Mouse (Mus musculus) embryonic fibroblast, embryonic 13.5 days (primary cell): ENCODE data around the gene Map3k9. TPM values are rescaled to one million over a fixed set of nuclear protein-coding genes. Genes with fewer than 3 reads are reported as not detected.

Source experiments
- H3K27ac ChIP-seq: 2 replicates; pipeline ENCODE4 v1.5.1; 2012; ENCODE audit warnings: low read length, control low read depth, inconsistent platforms; ENCODE audit not compliant: insufficient read depth
- H3K4me1 ChIP-seq: 2 replicates; pipeline ENCODE4 v1.6.1; 2011; ENCODE audit warnings: low read length; ENCODE audit not compliant: control insufficient read depth, insufficient read depth
- H3K4me3 ChIP-seq: 2 replicates; pipeline ENCODE4 v1.5.1; 2011; ENCODE audit warnings: mild to moderate bottlenecking, control low read depth, low read length; ENCODE audit not compliant: insufficient read depth
- CTCF ChIP-seq: IDR thresholded peaks from 2 replicates; pipeline ENCODE4 v1.5.1; 2011; ENCODE audit warnings: mild to moderate bottlenecking, control low read depth, low read length, moderate library complexity, borderline replicate concordance; ENCODE audit not compliant: insufficient read depth
- POLR2A ChIP-seq: IDR thresholded peaks from 2 replicates; pipeline ENCODE4 v1.6.1; 2011; ENCODE audit warnings: low read depth, mild to moderate bottlenecking, control low read depth, low read length, moderate library complexity
- polyA plus RNA-seq: library from polyadenylated mRNA; stranded (reverse); fragments of >200 nt; gene quantifications from 2 replicates; pipeline ENCODE4 v1.2.4, GENCODE M21; 2011; ENCODE audit warnings: low read depth; ENCODE audit not compliant: missing spikeins, insufficient read length

The Map3k9 gene
- polyA plus RNA-seq: 0.23 and 0.42 TPM in 2 replicates

GRCm38 (mm10) chr12:81781105-81781909 is at the start of gene Map3k9:
TSS of gene Map3k9 (minus strand) at chr12:81781175.
- peak; percentile 47; the same call in 1 of the 2 replicates for TF ChIP-seq POLR2A
- no peak for TF ChIP-seq CTCF
- Histone ChIP-seq H3K4me3 (peak within 1 kb of the TSS; percentile 54), H3K27ac (no peak within 1 kb of the TSS), H3K4me1 (no peaks in the 10 kb centered on the region)

- TF ChIP-seq POLR2A: no peak
- no peak for TF ChIP-seq CTCF
- Histone ChIP-seq H3K27ac (no peak overlapping the region), H3K4me3 (no peak overlapping the region), H3K4me1 (no peaks in the 10 kb centered on the region)
Observed at GRCm38 (mm10) chr12:81828355-81828754, 47.4 kb upstream of the Map3k9 start.

GRCm38 (mm10) chr12:81822778-81823480 is 42.0 kb upstream of the Map3k9 start:
- Histone ChIP-seq H3K27ac (no peak overlapping the region), H3K4me1 (no peaks in the 10 kb centered on the region)
- no peak for TF ChIP-seq CTCF
- TF ChIP-seq POLR2A: no peak

GRCm38 (mm10) chr12:81822176-81822575 is 41.2 kb upstream of the Map3k9 start:
- Histone ChIP-seq H3K4me1 (no peaks in the 10 kb centered on the region), H3K4me3 (no peak overlapping the region), H3K27ac (no peak overlapping the region)
- TF ChIP-seq POLR2A: no peak
- TF ChIP-seq CTCF: no peak

More at GRCm38 (mm10) chr12:81822778-81823480, 42.0 kb upstream of the Map3k9 start:
- no peak overlapping the region for H3K4me3 ChIP-seq

GRCm38 (mm10) chr12:81820700-81821099 is 39.7 kb upstream of the Map3k9 start:
- no peak overlapping the region for H3K4me3 ChIP-seq
- no peak overlapping the region for H3K27ac ChIP-seq
- no peak for TF ChIP-seq POLR2A
- no peak for TF ChIP-seq CTCF
- no peaks in the 10 kb centered on the region; the same call in 1 of the 2 replicates for H3K4me1 ChIP-seq

GRCm38 (mm10) chr12:81817126-81817505 is 36.1 kb upstream of the Map3k9 start:
- Histone ChIP-seq H3K4me1 (no peaks in the 10 kb centered on the region; the same call in 1 of the 2 replicates), H3K4me3 (no peak overlapping the region), H3K27ac (no peak overlapping the region)
- TF ChIP-seq POLR2A (no peak), CTCF (no peak)

- Histone ChIP-seq H3K4me3 (no peak overlapping the region), H3K4me1 (no peaks in the 10 kb centered on the region; the same call in 1 of the 2 replicates), H3K27ac (no peak overlapping the region)
- TF ChIP-seq CTCF: no peak
- no peak for TF ChIP-seq POLR2A
Observed at GRCm38 (mm10) chr12:81816330-81817125, 35.6 kb upstream of the Map3k9 start.

- TF ChIP-seq POLR2A: no peak
- TF ChIP-seq CTCF: no peak
Observed at GRCm38 (mm10) chr12:81814742-81815141, 33.8 kb upstream of the Map3k9 start.

GRCm38 (mm10) chr12:81810417-81810816 is 29.4 kb upstream of the Map3k9 start:
- Histone ChIP-seq H3K4me3 (no peak overlapping the region), H3K27ac (no peak overlapping the region), H3K4me1 (no peaks in the 10 kb centered on the region)
- no peak for TF ChIP-seq CTCF
- TF ChIP-seq POLR2A: no peak

More at GRCm38 (mm10) chr12:81814742-81815141, 33.8 kb upstream of the Map3k9 start:
- H3K27ac ChIP-seq: no peak overlapping the region
- no peak overlapping the region for H3K4me3 ChIP-seq
- no peaks in the 10 kb centered on the region; the same call in 1 of the 2 replicates for H3K4me1 ChIP-seq

GRCm38 (mm10) chr12:81808596-81808995 is 27.6 kb upstream of the Map3k9 start:
- Histone ChIP-seq H3K4me1 (no peaks in the 10 kb centered on the region), H3K27ac (no peak overlapping the region), H3K4me3 (no peak overlapping the region)
- no peak for TF ChIP-seq POLR2A
- TF ChIP-seq CTCF: no peak
